Mouse (Mus musculus): ENCODE measurements around the gene Nme6.

DNA sequence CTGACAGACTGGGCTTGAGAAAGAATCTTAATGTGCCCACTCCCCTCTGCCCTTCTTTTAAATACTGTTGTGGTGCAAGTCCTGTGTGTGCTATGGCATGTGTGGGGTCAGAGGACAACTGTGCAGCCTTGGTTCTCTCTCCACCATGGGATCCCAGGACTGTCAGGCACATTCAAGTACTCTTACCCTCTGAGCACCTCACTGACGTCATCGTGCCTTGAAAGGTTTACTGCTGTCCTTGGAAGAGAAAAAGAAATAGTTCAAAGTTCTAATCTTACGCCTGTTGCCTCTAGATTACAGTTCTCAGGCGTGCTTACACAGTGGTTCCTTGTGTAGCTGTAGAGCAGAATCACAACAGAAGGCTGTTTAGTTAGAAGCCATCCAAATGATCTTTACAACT lies 53.7 kb downstream of the Nme6 start:
- TF ChIP-seq POLR2A (IDR thresholded peaks at IDR 0.05; ENCODE audit: control insufficient read depth, low read depth, low read length) (no peak), CTCF (IDR thresholded peaks at IDR 0.05; ENCODE audit: control insufficient read depth, insufficient read depth, insufficient replicate concordance, low read depth, low read length) (no peak)

All from testis, adult 2 months (tissue).